Mouse (Mus musculus) heart, embryonic 10.5 days (tissue): ENCODE measurements around the gene Gmeb1. TPM values are rescaled to one million over a fixed set of nuclear protein-coding genes. Genes with fewer than 3 reads are reported as not detected.
"Not testable (repeated sequence)": the region's sequence is repeated elsewhere in the genome, so short reads cannot be mapped to it uniquely, and the experiment has no call there.

ENCODE experiments used
- DNase-seq: peaks from one replicate; pipeline ENCODE4 v3.0.0-alpha.2; 2017; ENCODE audit warnings: low spot score
- H3K27ac ChIP-seq: fragments of 300-500 bp; sonication (generic); 2 replicates; pipeline ENCODE4 v1.5.1; 2016; ENCODE audit warnings: mild to moderate bottlenecking
- H3K27me3 ChIP-seq: fragments of 300-500 bp; sonication (generic); 2 replicates; pipeline ENCODE4 v1.6.1; 2016; ENCODE audit warnings: mild to moderate bottlenecking; ENCODE audit not compliant: poor library complexity, insufficient read depth, severe bottlenecking
- H3K36me3 ChIP-seq: fragments of 300-500 bp; sonication (generic); 2 replicates; pipeline ENCODE4 v1.6.1; 2016; ENCODE audit warnings: mild to moderate bottlenecking, moderate library complexity
- H3K4me1 ChIP-seq: fragments of 300-500 bp; sonication (generic); 2 replicates; pipeline ENCODE4 v1.6.1; 2016; ENCODE audit warnings: mild to moderate bottlenecking
- H3K4me3 ChIP-seq: fragments of 300-500 bp; sonication (generic); 2 replicates; pipeline ENCODE4 v1.5.1; 2016; ENCODE audit warnings: mild to moderate bottlenecking, moderate library complexity
- H3K9me3 ChIP-seq: fragments of 300-500 bp; sonication (generic); 2 replicates; pipeline ENCODE4 v1.6.1; 2016; ENCODE audit warnings: mild to moderate bottlenecking, moderate library complexity
- WGBS: fragments of 180-500 bp; shearing (Covaris S2); methylation state at CpG from one replicate; pipeline ENCODE4 v1.1.7; 2016; 5-methylcytosine and 5-hydroxymethylcytosine counted together
- polyA plus RNA-seq: library from polyadenylated mRNA; unstranded; fragments of >200 nt; fragmentation: Nextera tagmentation; extraction: Ambion mirVana; gene quantifications from 2 replicates; pipeline ENCODE4 v1.2.1, GENCODE M21; 2016

Gmeb1 gene
- polyA plus RNA-seq = 32.5 and 37.6 TPM in 2 replicates

- Histone ChIP-seq H3K4me1 (peaks cover 16% of the 10 kb centered on the region), H3K4me3 (peak within 1 kb of the TSS; percentile 95), H3K27me3 (no peaks in the 10 kb centered on the region), H3K27ac (peak within 1 kb of the TSS; percentile 99), H3K9me3 (no peaks in the 10 kb centered on the region), H3K36me3 (0 out of 2 replicates have a peak, but pooled peaks cover 3% of the 10 kb centered on the region)
- DNase-seq = peak; percentile 85
- WGBS = 14% methylated on average over 47 of the region's 49 CpGs
Measured at GRCm38 (mm10) chr4:132261514-132262357, at the start of gene Gmeb1. Gene Gmeb1, minus strand, starts transcription at chr4:132261602.

GRCm38 (mm10) chr4:132309849-132310472 lies 48.6 kb upstream of the Gmeb1 start:
- peak overlapping the region; percentile 94 for H3K27ac ChIP-seq
- 32% methylated on average over 10 of the region's 10 CpGs for WGBS
- DNase-seq = no peak
- no peaks in the 10 kb centered on the region for H3K9me3 ChIP-seq
- no peaks in the 10 kb centered on the region for H3K27me3 ChIP-seq
- peaks cover 49% of the 10 kb centered on the region for H3K36me3 ChIP-seq
- peaks cover 7% of the 10 kb centered on the region for H3K4me1 ChIP-seq
- peak overlapping the region; percentile 79 for H3K4me3 ChIP-seq

- H3K27ac ChIP-seq = peak overlapping the region; percentile 94
- H3K4me3 ChIP-seq = peak overlapping the region; percentile 79
- H3K4me1 ChIP-seq = peaks cover 7% of the 10 kb centered on the region
- no peaks in the 10 kb centered on the region for H3K9me3 ChIP-seq
- no peak for DNase-seq
- H3K27me3 ChIP-seq = no peaks in the 10 kb centered on the region
- WGBS = under 1% methylated on average over 15 of the region's 15 CpGs
- H3K36me3 ChIP-seq = peaks cover 47% of the 10 kb centered on the region
Measured at GRCm38 (mm10) chr4:132309140-132309848, 47.9 kb upstream of the Gmeb1 start.

DNA sequence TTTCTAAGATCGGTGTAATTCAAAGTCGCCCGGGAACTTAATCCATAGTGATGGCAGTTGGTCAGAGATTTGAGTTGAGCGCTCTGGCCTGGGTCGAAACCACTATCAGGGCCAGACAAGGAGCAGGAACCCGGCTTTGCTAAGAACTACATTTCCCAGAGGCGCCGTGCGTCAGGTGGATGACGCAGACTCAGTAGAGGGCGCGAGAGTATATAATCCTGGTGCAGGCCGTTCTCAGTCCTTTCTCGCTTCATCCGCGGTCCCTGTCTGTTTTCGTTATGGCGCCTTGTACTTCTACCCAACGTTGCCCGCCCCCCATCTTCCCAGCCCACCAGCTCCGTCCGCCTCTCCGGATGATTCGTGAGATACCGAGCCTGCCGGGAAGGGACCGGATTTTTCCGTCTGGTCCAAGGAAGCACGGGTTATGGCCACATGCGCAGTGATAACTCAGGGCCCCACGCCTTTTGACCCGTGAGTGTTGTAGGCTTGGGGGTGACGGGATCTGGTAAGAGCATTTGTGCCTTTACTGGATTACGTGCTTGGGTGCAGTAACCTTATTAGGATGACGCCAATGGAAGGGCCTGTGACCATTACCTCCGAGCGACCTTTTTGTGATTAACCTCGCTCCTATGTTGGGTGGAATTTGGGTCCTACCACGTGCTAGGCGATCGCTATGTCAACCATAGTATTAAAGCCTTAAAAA lies 47.2 kb upstream of the Gmeb1 start:
- DNase-seq = peak; percentile 95
- H3K4me1 ChIP-seq = peaks cover 7% of the 10 kb centered on the region
- no peaks in the 10 kb centered on the region for H3K27me3 ChIP-seq
- H3K27ac ChIP-seq = peak overlapping the region; percentile 94
- WGBS = 1% methylated on average over 41 of the region's 41 CpGs
- peak overlapping the region; percentile 79 for H3K4me3 ChIP-seq
- peaks cover 40% of the 10 kb centered on the region for H3K36me3 ChIP-seq
- no peaks in the 10 kb centered on the region for H3K9me3 ChIP-seq

GRCm38 (mm10) chr4:132306004-132306403 lies 44.6 kb upstream of the Gmeb1 start:
- peaks cover 22% of the 10 kb centered on the region for H3K4me1 ChIP-seq
- no peak overlapping the region for H3K27ac ChIP-seq
- H3K9me3 ChIP-seq = no peaks in the 10 kb centered on the region
- DNase-seq = no peak
- H3K27me3 ChIP-seq = no peaks in the 10 kb centered on the region
- H3K4me3 ChIP-seq = no peak overlapping the region
- 79% methylated on average over 6 of the region's 6 CpGs for whole genome bisulfite sequencing
- peaks cover 17% of the 10 kb centered on the region for H3K36me3 ChIP-seq

DNA sequence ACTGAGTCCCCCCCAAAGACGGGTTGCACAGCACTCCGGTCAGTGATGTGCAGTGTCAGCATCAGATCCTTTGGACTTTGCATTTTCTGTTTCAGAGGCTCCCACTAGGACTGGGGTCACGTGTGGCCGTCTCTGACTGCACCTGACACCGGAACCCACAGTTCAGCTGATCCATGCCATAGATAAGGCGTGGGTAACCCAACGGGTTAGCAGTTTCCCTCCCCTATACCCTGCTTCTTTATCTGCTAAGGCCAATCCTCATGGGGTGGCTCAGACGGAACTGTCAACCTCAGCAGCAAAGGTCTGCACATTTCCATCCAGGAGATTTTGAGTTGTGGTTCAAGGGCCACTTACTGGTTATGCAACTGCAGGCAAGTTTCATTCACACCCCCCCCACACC lies 43.9 kb upstream of the Gmeb1 start:
- no peak overlapping the region for H3K4me3 ChIP-seq

GRCm38 (mm10) chr4:132303484-132303883 lies 42.1 kb upstream of the Gmeb1 start:
- not testable (repeated sequence) for H3K36me3 ChIP-seq, H3K9me3 ChIP-seq, DNase-seq, H3K27me3 ChIP-seq
- 47% methylated on average over 6 of the region's 6 CpGs for WGBS
- Histone ChIP-seq H3K4me1 (peaks cover 15% of the 10 kb centered on the region), H3K27ac (peak overlapping the region; percentile 86; the same call in 1 of the 2 replicates), H3K4me3 (peak overlapping the region; percentile 67)

More for the DNA sequence above, 43.9 kb upstream of the Gmeb1 start:
- Histone ChIP-seq H3K36me3 (peaks cover 10% of the 10 kb centered on the region), H3K9me3 (no peaks in the 10 kb centered on the region), H3K27me3 (no peaks in the 10 kb centered on the region), H3K27ac (no peak overlapping the region), H3K4me1 (peaks cover 22% of the 10 kb centered on the region)
- WGBS = 81% methylated on average over 8 of the region's 8 CpGs
- DNase-seq = no peak

GRCm38 (mm10) chr4:132302939-132303479 lies 41.6 kb upstream of the Gmeb1 start, which contains the start of gene Rab42:
Gene Rab42, minus strand, starts transcription at chr4:132303385.
- H3K27ac ChIP-seq = peak within 1 kb of the TSS; percentile 86
- H3K4me1 ChIP-seq = peaks cover 15% of the 10 kb centered on the region
- H3K27me3 ChIP-seq = no peaks in the 10 kb centered on the region
- H3K9me3 ChIP-seq = no peaks in the 10 kb centered on the region
- peak; percentile 93 for DNase-seq
- no peaks in the 10 kb centered on the region for H3K36me3 ChIP-seq
- WGBS = 2% methylated on average over 31 of the region's 31 CpGs
- H3K4me3 ChIP-seq = peak within 1 kb of the TSS; percentile 67

- no peaks in the 10 kb centered on the region for H3K9me3 ChIP-seq
- no peaks in the 10 kb centered on the region for H3K36me3 ChIP-seq
- peak overlapping the region; percentile 86 for H3K27ac ChIP-seq
- peak overlapping the region; percentile 67 for H3K4me3 ChIP-seq
- 68% methylated on average over 16 of the region's 16 CpGs for WGBS
- H3K4me1 ChIP-seq = peaks cover 15% of the 10 kb centered on the region
- no peaks in the 10 kb centered on the region for H3K27me3 ChIP-seq
- no peak for DNase-seq
Measured at GRCm38 (mm10) chr4:132301965-132302938, 40.9 kb upstream of the Gmeb1 start.

GRCm38 (mm10) chr4:132301486-132301885 lies 40.1 kb upstream of the Gmeb1 start:
- 73% methylated on average over 6 of the region's 6 CpGs for WGBS
- no peak for DNase-seq
- H3K36me3 ChIP-seq = no peaks in the 10 kb centered on the region
- no peak overlapping the region for H3K4me3 ChIP-seq
- no peaks in the 10 kb centered on the region for H3K27me3 ChIP-seq
- H3K4me1 ChIP-seq = peaks cover 15% of the 10 kb centered on the region
- H3K9me3 ChIP-seq = no peaks in the 10 kb centered on the region
- H3K27ac ChIP-seq = no peak overlapping the region

DNA sequence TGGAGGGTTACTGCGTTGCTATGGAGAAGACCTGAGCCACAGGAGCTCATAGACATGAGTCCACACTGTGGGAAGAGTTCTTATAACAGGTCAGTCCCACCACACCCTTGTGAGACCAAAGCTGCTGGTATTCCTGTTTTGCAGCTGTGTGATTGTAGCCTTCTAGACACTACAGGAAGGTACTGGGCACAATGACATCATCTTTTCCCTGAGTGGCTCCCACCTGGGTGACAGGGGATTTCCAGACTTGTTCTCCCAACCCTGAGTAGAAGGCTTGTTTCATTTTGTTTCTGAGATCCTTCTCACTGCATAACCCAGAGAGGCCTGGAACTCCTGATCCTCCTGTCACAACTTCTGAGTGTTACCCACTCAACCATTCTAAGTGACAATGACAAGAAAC lies 38.4 kb upstream of the Gmeb1 start:
- Histone ChIP-seq H3K27me3 (no peaks in the 10 kb centered on the region), H3K4me3 (no peak overlapping the region), H3K9me3 (no peaks in the 10 kb centered on the region), H3K27ac (no peak overlapping the region), H3K4me1 (peaks cover 15% of the 10 kb centered on the region), H3K36me3 (no peaks in the 10 kb centered on the region)
- DNase-seq = no peak
- WGBS = 79% methylated on average over 1 of the region's 1 CpGs
